In genomic region chr12:69371421-69371853, GRCm38 (mm10) we compare ENCODE assay signal across 8 mouse cellular contexts. TPM values are rescaled to one million over a fixed set of nuclear protein-coding genes. Genes with fewer than 3 reads are reported as not detected.
DNase-seq lines count a peak whose midpoint lies in the region; ATAC-seq and TF ChIP-seq lines count a peak whose summit lies in the region.

No protein-coding gene starts in this region.

- H3K9me3 ChIP-seq in ES-E14 (ENCODE audit: control insufficient read depth, insufficient read depth, low read depth, low read length): no peaks in the 10 kb centered on the region
- no peaks in the 10 kb centered on the region for H3K9me3 ChIP-seq in limb, embryonic 11.5 days (ENCODE audit: control insufficient read depth, low read length)

- H3K4me2 ChIP-seq in limb, embryonic 11.5 days (ENCODE audit: low read depth, severe bottlenecking): peak overlapping the region; percentile 77
- peak overlapping the region; percentile 71 for H3K4me2 ChIP-seq in myocyte (ENCODE audit: low read depth)

- no peak for TF ChIP-seq POLR2A in myocyte (IDR thresholded peaks at IDR 0.05; ENCODE audit: insufficient read length, low read depth)

- peaks cover 4 to 9% of the 10 kb centered on the region in 2 experiments; a peak in 2 of 4 replicates for H3K4me1 ChIP-seq in ES-E14 (ENCODE audit: control insufficient read depth in 2 of 2, insufficient read depth in 2 of 2, low read length in 2 of 2, poor library complexity in 1 of 2)
- H3K4me1 ChIP-seq in limb, embryonic 11.5 days (ENCODE audit: control insufficient read depth, insufficient read depth, low read length): peaks cover 6% of the 10 kb centered on the region

- ATAC-seq in erythroid progenitor cell, adult 5-6 weeks (replicated peaks; ENCODE audit: low FRiP score, poor library complexity, severe bottlenecking): peak; percentile 75
- ATAC-seq in limb, embryonic 11.5 days (ENCODE audit: insufficient number of reproducible peaks, low FRiP score, low TSS enrichment, low read depth): peak; percentile 90

- H3K27ac ChIP-seq in ES-E14 (ENCODE audit: insufficient read depth, low read depth, low read length, poor library complexity, severe bottlenecking): peak overlapping the region; percentile 95
- H3K27ac ChIP-seq in limb, embryonic 11.5 days (replicated peaks; ENCODE audit: low read depth, low read length): peak overlapping the region; percentile 88

- under 1% methylated on average over 24 of the region's 24 CpGs for WGBS in limb, embryonic 11.5 days

- peak; percentile 85 for DNase-seq in embryo, embryonic 10.5 days (ENCODE audit: low spot score)
- no peak for DNase-seq in embryo, embryonic 9.5 days (ENCODE audit: extremely low spot score)
- DNase-seq in ES-E14 (ENCODE audit: low read depth, low spot score): peak; percentile 74
- no peak for DNase-seq in limb, embryonic 11.5 days (ENCODE audit: low spot score)
- DNase-seq in right cerebral cortex, postnatal 25 days: no peak
- DNase-seq in layer of hippocampus, postnatal 36 days: no peak

- H3K4me3 ChIP-seq in ES-E14 (ENCODE audit: insufficient read depth in 1 of 2, low read depth in 1 of 2, low read length in 2 of 2, poor library complexity in 1 of 2, severe bottlenecking in 1 of 2): peak overlapping the region; percentile 79 to 96
- peak overlapping the region; percentile 84 for H3K4me3 ChIP-seq in limb, embryonic 11.5 days (ENCODE audit: low read depth, low read length)
- H3K4me3 ChIP-seq in myocyte: peak overlapping the region; percentile 74

- H3K36me3 ChIP-seq in ES-E14 (ENCODE audit: control insufficient read depth, insufficient read depth, low read length, poor library complexity, severe bottlenecking) (peaks cover 12% of the 10 kb centered on the region), myocyte (ENCODE audit: control insufficient read depth, insufficient read depth) (peaks cover 11% of the 10 kb centered on the region)
- 0 out of 2 replicates have a peak, but pooled peaks cover 4% of the 10 kb centered on the region for H3K36me3 ChIP-seq in limb, embryonic 11.5 days (ENCODE audit: control insufficient read depth, insufficient read depth, low read length)

- H3K9ac ChIP-seq in ES-E14 (ENCODE audit: insufficient read depth, low read depth, low read length, poor library complexity, severe bottlenecking): peak overlapping the region; percentile 94
- peak overlapping the region; percentile 87 for H3K9ac ChIP-seq in limb, embryonic 11.5 days (ENCODE audit: low read length)

- H3ac ChIP-seq in myocyte (ENCODE audit: control insufficient read depth, insufficient read length): peak overlapping the region; percentile 93

- H3K79me2 ChIP-seq in myocyte (ENCODE audit: control insufficient read depth, insufficient read depth): peaks cover 39% of the 10 kb centered on the region

- H3K27me3 ChIP-seq in limb, embryonic 11.5 days (ENCODE audit: control insufficient read depth, insufficient read depth, low read length): no peaks in the 10 kb centered on the region
- no peaks in the 10 kb centered on the region for H3K27me3 ChIP-seq in myocyte (ENCODE audit: control insufficient read depth, insufficient read depth, insufficient read length)

- in situ Hi-C loops in ES-E14 (cut with MboI; ENCODE audit: low sequenced_read_pairs in 2 of 2, unreplicated experiment in 2 of 2): no loop called here

TF ChIP-seq in ES-E14, 5 proteins besides CTCF, POLR2A, EP300 and RAD21:
- TF ChIP-seq ZC3H11A (IDR thresholded peaks at IDR 0.05; ENCODE audit: borderline replicate concordance, low read depth, low read length): no peak
- no peak for TF ChIP-seq MAFK (IDR thresholded peaks at IDR 0.05; ENCODE audit: insufficient read depth, low read depth, low read length)
- TF ChIP-seq HCFC1 (IDR thresholded peaks at IDR 0.05; ENCODE audit: borderline replicate concordance, insufficient read depth, low read length): no peak
- TF ChIP-seq CHD2 (IDR thresholded peaks at IDR 0.05; ENCODE audit: low read depth, low read length): no peak
- TF ChIP-seq ZNF384 (IDR thresholded peaks at IDR 0.05; ENCODE audit: low read depth, low read length): no peak

TF ChIP-seq in myocyte, 11 proteins besides CTCF, POLR2A, EP300 and RAD21:
- TF ChIP-seq MYOD1 (IDR thresholded peaks at IDR 0.05; ENCODE audit: control insufficient read depth in 1 of 3, insufficient read length in 2 of 3, low read depth in 2 of 3) (no peak), USF1 (IDR thresholded peaks at IDR 0.05; ENCODE audit: low read depth) (peak; percentile 64), MAX (IDR thresholded peaks at IDR 0.05; ENCODE audit: low read depth) (no peak), REST (IDR thresholded peaks at IDR 0.05; ENCODE audit: insufficient read depth, insufficient read length) (no peak), MYOG (IDR thresholded peaks at IDR 0.05; ENCODE audit: control insufficient read depth in 1 of 3, insufficient read depth in 1 of 3, insufficient read length in 2 of 3, low read depth in 2 of 3) (no peak), SRF (IDR thresholded peaks at IDR 0.05; ENCODE audit: control insufficient read depth, insufficient read length, low read depth) (no peak)

RNA-seq across cellular contexts. Expression of gene Arf6, which starts 0.5 kb away (rescaled TPM):
- 74.7 and 89.3 TPM in 2 replicates for total RNA-seq in ES-E14 (2012; rRNA removed)
- total RNA-seq in erythroid progenitor cell, adult 5-6 weeks (2015; ENCODE audit: low replicate concordance): 59.5 and 60.8 TPM in 2 replicates
- total RNA-seq in erythroid progenitor cell, adult 5-6 weeks (2017; ENCODE audit: low replicate concordance): 93.7 and 94.4 TPM in 2 replicates
- polyA plus RNA-seq in limb, embryonic 11.5 days (2014; fragmentation: Nextera tagmentation; extraction: Ambion mirVana): 51.6 and 54.5 TPM in 2 replicates
- polyA plus RNA-seq in myocyte (2012; fragmentation: generic; extraction: Trizol): 71.4 TPM
- 10 to 100 TPM; 48.3 to 50.3 TPM for total RNA-seq in layer of hippocampus, postnatal 36 days (2021)

RNA-seq across cellular contexts. Expression of gene Gm9887, which starts 0.8 kb away (rescaled TPM):
- 1.4 and 2.6 TPM in 2 replicates for total RNA-seq in ES-E14 (2012; rRNA removed)
- total RNA-seq in erythroid progenitor cell, adult 5-6 weeks (2015; ENCODE audit: low replicate concordance): not detected in 2 replicates
- total RNA-seq in erythroid progenitor cell, adult 5-6 weeks (2017; ENCODE audit: low replicate concordance): not detected in 2 replicates
- 1.0 and 1.4 TPM in 2 replicates for polyA plus RNA-seq in limb, embryonic 11.5 days (2014; fragmentation: Nextera tagmentation; extraction: Ambion mirVana)
- 2.4 TPM for polyA plus RNA-seq in myocyte (2012; fragmentation: generic; extraction: Trizol)
- under 1 TPM; 0.60 to 0.66 TPM for total RNA-seq in layer of hippocampus, postnatal 36 days (2021)

RNA-seq across cellular contexts. Expression of gene Nemf, which starts 14.5 kb away (rescaled TPM):
- 46.9 and 47.9 TPM in 2 replicates for total RNA-seq in ES-E14 (2012; rRNA removed)
- 56.6 and 57.3 TPM in 2 replicates for total RNA-seq in erythroid progenitor cell, adult 5-6 weeks (2015; ENCODE audit: low replicate concordance)
- 66.1 and 79.0 TPM in 2 replicates for total RNA-seq in erythroid progenitor cell, adult 5-6 weeks (2017; ENCODE audit: low replicate concordance)
- 87.8 and 91.8 TPM in 2 replicates for polyA plus RNA-seq in limb, embryonic 11.5 days (2014; fragmentation: Nextera tagmentation; extraction: Ambion mirVana)
- 6.8 TPM for polyA plus RNA-seq in myocyte (2012; fragmentation: generic; extraction: Trizol)
- 10 to 100 TPM; 47.9 to 51.2 TPM for total RNA-seq in layer of hippocampus, postnatal 36 days (2021)

Comparison
In these comparisons a context has a peak if more than half of its experiments do, and no peak if none do; other contexts are left out.
1. DNase-seq: peak in embryo, embryonic 10.5 days (single experiment) and ES-E14 (single experiment); none in embryo, embryonic 9.5 days (single experiment), limb, embryonic 11.5 days (single experiment), right cerebral cortex, postnatal 25 days (single experiment) and layer of hippocampus, postnatal 36 days (0 of 2).
2. Peak in every context shown above with its lines, with median percentiles within 50 percentile points of each other: H3K4me3 ChIP-seq.